Mouse (Mus musculus) heart, embryonic 10.5 days (tissue): ENCODE results near the gene Suv39h1. TPM values are rescaled to one million over a fixed set of nuclear protein-coding genes. Genes with fewer than 3 reads are reported as not detected.
"Not testable (repeated sequence)": the region's sequence is repeated elsewhere in the genome, so short reads cannot be mapped to it uniquely, and the experiment has no call there.

Source experiments
- DNase-seq: peaks from one replicate; pipeline ENCODE4 v3.0.0-alpha.2; 2017; ENCODE audit warnings: low spot score
- H3K27ac ChIP-seq: fragments of 300-500 bp; sonication (generic); 2 replicates; pipeline ENCODE4 v1.5.1; 2016; ENCODE audit warnings: mild to moderate bottlenecking
- H3K27me3 ChIP-seq: fragments of 300-500 bp; sonication (generic); 2 replicates; pipeline ENCODE4 v1.6.1; 2016; ENCODE audit warnings: mild to moderate bottlenecking; ENCODE audit not compliant: poor library complexity, insufficient read depth, severe bottlenecking
- H3K36me3 ChIP-seq: fragments of 300-500 bp; sonication (generic); 2 replicates; pipeline ENCODE4 v1.6.1; 2016; ENCODE audit warnings: mild to moderate bottlenecking, moderate library complexity
- H3K4me1 ChIP-seq: fragments of 300-500 bp; sonication (generic); 2 replicates; pipeline ENCODE4 v1.6.1; 2016; ENCODE audit warnings: mild to moderate bottlenecking
- H3K4me3 ChIP-seq: fragments of 300-500 bp; sonication (generic); 2 replicates; pipeline ENCODE4 v1.5.1; 2016; ENCODE audit warnings: mild to moderate bottlenecking, moderate library complexity
- H3K9me3 ChIP-seq: fragments of 300-500 bp; sonication (generic); 2 replicates; pipeline ENCODE4 v1.6.1; 2016; ENCODE audit warnings: mild to moderate bottlenecking, moderate library complexity
- WGBS: fragments of 180-500 bp; shearing (Covaris S2); methylation state at CpG from one replicate; pipeline ENCODE4 v1.1.7; 2016; 5-methylcytosine and 5-hydroxymethylcytosine counted together
- polyA plus RNA-seq: library from polyadenylated mRNA; unstranded; fragments of >200 nt; fragmentation: Nextera tagmentation; extraction: Ambion mirVana; gene quantifications from 2 replicates; pipeline ENCODE4 v1.2.1, GENCODE M21; 2016

Suv39h1 gene
- polyA plus RNA-seq, 1 experiment from 2014 or later: 71.7 TPM

DNA sequence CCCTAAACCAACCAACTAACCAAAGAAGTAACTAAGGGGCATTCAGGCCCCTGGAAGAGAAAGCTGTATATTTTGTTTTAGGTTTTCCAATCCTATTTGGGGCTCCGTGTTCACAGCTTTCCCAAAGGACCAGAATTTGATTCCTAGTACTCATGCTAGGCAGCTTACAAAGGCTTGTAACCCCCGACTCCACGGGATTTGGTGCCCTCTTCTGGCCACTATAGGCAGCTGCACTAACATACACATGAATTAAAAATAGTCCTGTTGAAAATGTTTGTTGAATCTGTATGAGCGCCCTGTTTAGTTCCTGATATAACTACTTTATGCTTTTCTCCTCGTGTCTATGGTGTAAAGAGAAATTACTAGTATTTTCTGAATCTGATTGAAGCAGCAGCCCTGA lies 57.4 kb downstream of the Suv39h1 start:
- Histone ChIP-seq H3K27ac (no peak overlapping the region), H3K9me3 (no peaks in the 10 kb centered on the region), H3K27me3 (no peaks in the 10 kb centered on the region), H3K4me3 (no peak overlapping the region), H3K36me3 (no peaks in the 10 kb centered on the region), H3K4me1 (no peaks in the 10 kb centered on the region)
- 6% methylated on average over 5 of the region's 5 CpGs for WGBS
- no peak for DNase-seq

DNA sequence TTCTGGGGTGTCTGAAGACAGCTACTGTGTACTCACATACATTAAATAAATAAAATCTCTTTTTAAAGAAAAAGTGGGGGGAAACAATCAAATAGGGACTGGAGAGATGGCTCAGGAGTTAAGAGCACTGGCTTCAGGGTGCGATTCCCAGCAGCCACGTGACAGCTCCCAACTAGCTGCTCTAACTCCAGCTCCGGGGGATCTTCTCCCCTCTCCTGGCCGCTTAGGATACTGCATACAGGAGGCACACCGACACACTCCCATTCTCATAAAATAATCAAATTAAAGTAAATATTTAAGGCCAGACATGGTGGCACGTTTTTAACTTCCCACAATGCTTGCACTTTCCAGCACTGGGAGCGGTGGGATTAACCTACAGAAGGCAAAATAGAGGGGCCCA lies 58.9 kb downstream of the Suv39h1 start:
- DNase-seq, H3K4me3 ChIP-seq: not testable (repeated sequence)
- WGBS: 16% methylated on average over 7 of the region's 7 CpGs

DNA sequence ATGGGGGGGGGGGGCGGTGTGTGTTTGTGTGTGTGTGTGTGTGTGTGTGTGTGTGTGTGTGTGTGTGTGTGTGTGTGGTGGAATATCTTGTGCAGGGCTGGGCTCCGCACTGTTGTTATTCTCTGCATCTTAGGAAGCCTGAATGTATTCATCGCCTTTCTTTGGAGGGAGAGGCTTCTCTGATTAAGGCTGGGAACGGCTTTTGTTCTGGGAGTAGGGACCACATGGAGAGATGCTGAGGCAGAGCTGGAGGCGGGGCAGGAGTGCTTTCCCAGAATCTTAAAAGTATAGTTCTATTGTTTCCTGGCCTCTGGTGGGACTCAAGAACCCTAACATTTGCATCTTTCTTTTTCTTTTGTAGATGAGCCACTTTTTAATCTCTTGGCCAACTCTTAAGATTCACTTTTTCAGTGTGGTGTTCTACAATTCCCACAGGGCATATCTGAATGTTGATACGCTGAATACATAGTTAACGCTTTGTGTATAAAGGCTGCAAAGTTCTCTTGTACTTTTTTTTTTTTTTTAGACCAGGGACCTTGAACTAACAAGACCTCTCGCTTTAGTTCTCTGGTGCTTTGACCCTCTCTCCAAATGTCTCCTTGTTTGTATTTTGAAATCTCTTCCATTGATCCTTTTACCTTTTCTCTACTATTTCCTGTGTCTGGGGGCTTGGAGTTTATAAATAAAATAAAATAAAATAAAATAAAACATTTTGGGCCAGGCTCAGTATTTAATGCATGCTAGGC lies 60.8 kb downstream of the Suv39h1 start:
- Histone ChIP-seq H3K27ac (no peak overlapping the region), H3K27me3 (no peaks in the 10 kb centered on the region), H3K9me3 (no peaks in the 10 kb centered on the region), H3K4me3 (no peak overlapping the region), H3K36me3 (no peaks in the 10 kb centered on the region), H3K4me1 (no peaks in the 10 kb centered on the region)
- no peak for DNase-seq
- 32% methylated on average over 6 of the region's 8 CpGs for WGBS

More for the DNA sequence above, 58.9 kb downstream of the Suv39h1 start:
- H3K4me1 ChIP-seq, H3K27ac ChIP-seq, H3K27me3 ChIP-seq, H3K36me3 ChIP-seq, H3K9me3 ChIP-seq: not testable (repeated sequence)

DNA sequence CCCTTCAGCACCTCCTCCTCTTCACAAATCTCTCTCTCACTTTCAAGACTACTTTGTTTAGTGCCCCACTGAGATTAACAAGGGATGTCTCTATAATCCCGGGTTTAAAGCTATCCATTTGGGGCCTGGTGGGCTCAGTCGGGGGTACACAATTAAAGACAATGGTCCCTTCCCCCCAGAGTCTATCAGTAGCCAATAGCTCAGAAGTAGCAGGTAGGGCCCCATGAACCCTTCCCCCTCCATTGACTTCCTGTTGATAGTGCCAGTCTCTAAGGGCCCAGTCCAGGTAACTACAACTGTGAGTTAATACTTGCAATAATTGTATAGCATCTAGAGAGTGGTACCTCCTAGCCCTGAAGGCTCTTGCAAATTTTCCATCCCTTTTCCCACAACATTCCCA lies 61.4 kb downstream of the Suv39h1 start:
- Histone ChIP-seq H3K4me3 (no peak overlapping the region), H3K36me3 (no peaks in the 10 kb centered on the region), H3K27ac (no peak overlapping the region), H3K4me1 (no peaks in the 10 kb centered on the region), H3K9me3 (no peaks in the 10 kb centered on the region), H3K27me3 (no peaks in the 10 kb centered on the region)
- no peak for DNase-seq
- WGBS: 13% methylated on average over 2 of the region's 2 CpGs

Other genes starting within 250 kb of the Suv39h1 start
- gene Otud5, start 233.4 kb downstream of the Suv39h1 start, polyA plus RNA-seq: 33.0 and 43.8 TPM in 2 replicates
- gene Pim2, start 196.5 kb downstream of the Suv39h1 start, polyA plus RNA-seq: 7.0 and 7.8 TPM in 2 replicates
- gene Slc35a2, start 190.7 kb downstream of the Suv39h1 start, polyA plus RNA-seq: 32.2 and 33.5 TPM in 2 replicates
- gene Pqbp1, start 175.5 kb downstream of the Suv39h1 start, polyA plus RNA-seq: 80.4 and 107 TPM in 2 replicates
- 140 and 156 TPM in 2 replicates for gene Timm17b, start 175.4 kb downstream of the Suv39h1 start, polyA plus RNA-seq
- not detected in 2 replicates for gene Gm10491, start 166.9 kb downstream of the Suv39h1 start, polyA plus RNA-seq
- 0.45 TPM in 1 of 2 replicates, not detected in the other for gene Gm10490, start 165.2 kb downstream of the Suv39h1 start, polyA plus RNA-seq
- gene Pcsk1n, start 154.9 kb downstream of the Suv39h1 start, polyA plus RNA-seq: 0.12 and 0.60 TPM in 2 replicates
- gene Eras, start 146.2 kb downstream of the Suv39h1 start, polyA plus RNA-seq: not detected in 2 replicates
- gene Hdac6, start 126.9 kb downstream of the Suv39h1 start, polyA plus RNA-seq: 36.4 and 36.9 TPM in 2 replicates
- gene Gata1, start 96.7 kb downstream of the Suv39h1 start, polyA plus RNA-seq: 18.0 and 20.2 TPM in 2 replicates
- not detected in 2 replicates for gene Glod5, start 56.3 kb downstream of the Suv39h1 start, polyA plus RNA-seq
- 0.20 and 0.74 TPM in 2 replicates for gene Was, start 15.7 kb upstream of the Suv39h1 start, polyA plus RNA-seq
- 21.8 and 25.0 TPM in 2 replicates for gene Wdr13, start 58.1 kb upstream of the Suv39h1 start, polyA plus RNA-seq
- gene Rbm3, start 71.1 kb upstream of the Suv39h1 start, polyA plus RNA-seq: 342 and 398 TPM in 2 replicates
- gene Tbc1d25, start 101.4 kb upstream of the Suv39h1 start, polyA plus RNA-seq: 10.3 and 11.9 TPM in 2 replicates
- 29.6 and 30.1 TPM in 2 replicates for gene Ebp, start 118.8 kb upstream of the Suv39h1 start, polyA plus RNA-seq
- gene Porcn, start 131.8 kb upstream of the Suv39h1 start, polyA plus RNA-seq: 4.6 and 5.5 TPM in 2 replicates
- 30.3 and 40.3 TPM in 2 replicates for gene Ftsj1, start 177.6 kb upstream of the Suv39h1 start, polyA plus RNA-seq
- 15.0 and 16.5 TPM in 2 replicates for gene Slc38a5, start 196.4 kb upstream of the Suv39h1 start, polyA plus RNA-seq